Mouse (Mus musculus) heart, embryonic 16.5 days (tissue): ENCODE data around the gene Cdkn2d. TPM values are rescaled to one million over a fixed set of nuclear protein-coding genes. Genes with fewer than 3 reads are reported as not detected.
"Not testable (repeated sequence)": the region's sequence is repeated elsewhere in the genome, so short reads cannot be mapped to it uniquely, and the experiment has no call there.

Experiments used
- ATAC-seq: fragments of 200-750 bp; cut with Nextera tagmentation; replicated peaks from 2 replicates; pipeline ENCODE4 v1.8.0; 2017; ENCODE audit warnings: moderate number of reproducible peaks; ENCODE audit not compliant: insufficient read depth, low FRiP score; ENCODE audit errors: extremely low read depth
- H3K27ac ChIP-seq: fragments of 300-500 bp; sonication (generic); 2 replicates; pipeline ENCODE4 v1.5.1; 2014; ENCODE audit warnings: mild to moderate bottlenecking, low read length, control low read depth, moderate library complexity
- H3K27me3 ChIP-seq: fragments of 300-500 bp; sonication (generic); 2 replicates; pipeline ENCODE4 v1.6.1; 2014; ENCODE audit warnings: low read length, mixed read lengths; ENCODE audit not compliant: control insufficient read depth, insufficient read depth
- H3K36me3 ChIP-seq: fragments of 300-500 bp; sonication (generic); 2 replicates; pipeline ENCODE4 v1.6.1; 2014; ENCODE audit not compliant: control insufficient read depth, insufficient read depth
- H3K4me1 ChIP-seq: fragments of 300-500 bp; sonication (generic); 2 replicates; pipeline ENCODE4 v1.6.1; 2014; ENCODE audit warnings: low read length, mixed read lengths; ENCODE audit not compliant: control insufficient read depth, insufficient read depth
- H3K4me2 ChIP-seq: fragments of 300-500 bp; sonication (generic); 2 replicates; pipeline ENCODE4 v1.6.1; 2014; ENCODE audit warnings: low read depth, mild to moderate bottlenecking, control low read depth, low read length
- H3K4me3 ChIP-seq: fragments of 300-500 bp; sonication (generic); 2 replicates; pipeline ENCODE4 v1.5.1; 2014; ENCODE audit warnings: mild to moderate bottlenecking, control low read depth, low read length
- H3K9ac ChIP-seq: fragments of 300-500 bp; sonication (generic); 2 replicates; pipeline ENCODE4 v1.6.1; 2014; ENCODE audit warnings: low read length, control low read depth
- H3K9me3 ChIP-seq: fragments of 300-500 bp; sonication (generic); replicated peaks from 2 replicates; pipeline ENCODE4 v1.6.1; 2016; ENCODE audit warnings: low read length; ENCODE audit not compliant: control insufficient read depth
- WGBS: fragments of 180-500 bp; shearing (Covaris S2); extraction: QIAGEN DNeasy Blood & Tissue Kit; methylation state at CpG from one replicate; pipeline ENCODE4 v1.1.7; 2014; 5-methylcytosine and 5-hydroxymethylcytosine counted together
- polyA plus RNA-seq: library from polyadenylated mRNA; unstranded; fragments of >200 nt; fragmentation: Nextera tagmentation; extraction: Ambion mirVana; gene quantifications from 2 replicates; pipeline ENCODE4 v1.2.1, GENCODE M21; 2015

The Cdkn2d gene
- polyA plus RNA-seq, 1 experiment from 2014 or later: 105 TPM

DNA sequence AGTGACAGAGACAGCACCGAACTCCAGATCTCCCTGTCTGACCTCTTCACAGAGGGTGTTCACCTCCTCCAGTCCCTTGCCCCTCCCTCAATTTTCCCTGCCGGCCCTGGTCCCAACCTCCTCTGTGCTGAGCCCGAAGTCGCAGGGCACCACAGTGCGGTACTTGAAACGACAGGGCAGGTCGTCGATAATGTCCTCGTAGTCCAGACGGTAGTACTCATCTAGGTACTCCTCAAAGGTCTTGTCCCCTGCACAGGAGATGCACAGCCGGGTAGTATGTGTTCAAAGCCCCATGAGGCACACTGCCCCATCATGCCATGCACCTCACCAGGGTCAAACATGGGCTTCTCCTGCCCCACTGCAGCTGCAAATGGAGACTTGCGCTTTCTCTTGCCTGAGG is 15.5 kb downstream of the Cdkn2d start:
- H3K36me3 ChIP-seq: peaks cover 77% of the 10 kb centered on the region
- no peak overlapping the region for H3K27ac ChIP-seq
- H3K4me2 ChIP-seq: no peak overlapping the region
- no peaks in the 10 kb centered on the region for H3K27me3 ChIP-seq
- H3K4me3 ChIP-seq: no peak overlapping the region
- no peak overlapping the region for H3K9ac ChIP-seq
- 83% methylated on average over 12 of the region's 12 CpGs for WGBS
- no peaks in the 10 kb centered on the region for H3K9me3 ChIP-seq
- H3K4me1 ChIP-seq: peaks cover 12% of the 10 kb centered on the region
- no peak for ATAC-seq

- Histone ChIP-seq H3K4me2 (no peak overlapping the region), H3K4me1 (peaks cover 12% of the 10 kb centered on the region), H3K9ac (no peak overlapping the region), H3K27ac (no peak overlapping the region), H3K36me3 (peaks cover 77% of the 10 kb centered on the region), H3K27me3 (no peaks in the 10 kb centered on the region), H3K4me3 (no peak overlapping the region), H3K9me3 (no peaks in the 10 kb centered on the region)
- 76% methylated on average over 7 of the region's 7 CpGs for WGBS
- ATAC-seq: no peak
Measured at GRCm38 (mm10) chr9:21275013-21275710, 16.0 kb downstream of the Cdkn2d start.

GRCm38 (mm10) chr9:21274336-21274735 is 16.9 kb downstream of the Cdkn2d start:
- Histone ChIP-seq H3K4me1 (peaks cover 12% of the 10 kb centered on the region), H3K27ac (0 out of 2 replicates have a peak overlapping the region, but pooled peaks have one; percentile 29), H3K36me3 (peaks cover 76% of the 10 kb centered on the region), H3K9me3 (no peaks in the 10 kb centered on the region), H3K4me2 (no peak overlapping the region), H3K4me3 (no peak overlapping the region), H3K27me3 (no peaks in the 10 kb centered on the region), H3K9ac (no peak overlapping the region)
- 0 out of 2 replicates have a peak, but pooled peaks have one; percentile 17 for ATAC-seq
- 36% methylated on average over 3 of the region's 3 CpGs for WGBS

GRCm38 (mm10) chr9:21273520-21274228 is 17.5 kb downstream of the Cdkn2d start:
- H3K9me3 ChIP-seq: no peaks in the 10 kb centered on the region
- no peak overlapping the region for H3K9ac ChIP-seq
- no peaks in the 10 kb centered on the region for H3K27me3 ChIP-seq
- no peak overlapping the region for H3K4me3 ChIP-seq
- H3K36me3 ChIP-seq: peaks cover 78% of the 10 kb centered on the region
- peak overlapping the region; percentile 29 for H3K27ac ChIP-seq
- peaks cover 12% of the 10 kb centered on the region for H3K4me1 ChIP-seq
- H3K4me2 ChIP-seq: no peak overlapping the region
- no peak for ATAC-seq
- 62% methylated on average over 7 of the region's 7 CpGs for WGBS

DNA sequence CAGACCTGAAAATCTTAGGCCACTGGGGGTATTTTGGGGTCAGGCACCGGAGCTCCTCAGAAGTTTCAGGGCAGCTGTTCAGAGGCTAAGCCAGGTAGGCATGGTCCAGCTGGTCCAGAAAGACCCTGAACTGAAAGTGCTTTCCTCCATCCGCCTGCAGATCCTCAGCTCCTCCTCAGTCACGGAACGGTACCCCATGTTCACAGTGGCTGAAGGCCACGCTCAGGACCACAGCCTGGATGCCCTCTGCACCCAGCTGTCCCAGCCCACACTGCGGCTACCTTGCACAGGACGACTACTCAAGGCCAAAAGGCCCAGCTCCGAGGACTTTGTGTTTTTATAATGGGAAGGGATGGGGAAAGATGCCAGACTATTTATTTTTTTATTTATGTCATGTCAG is 18.1 kb downstream of the Cdkn2d start:
- WGBS: 84% methylated on average over 8 of the region's 8 CpGs
- Histone ChIP-seq H3K9me3 (no peaks in the 10 kb centered on the region), H3K4me3 (no peak overlapping the region), H3K4me2 (no peak overlapping the region), H3K9ac (no peak overlapping the region), H3K27ac (no peak overlapping the region), H3K4me1 (peaks cover 12% of the 10 kb centered on the region), H3K36me3 (peaks cover 81% of the 10 kb centered on the region), H3K27me3 (no peaks in the 10 kb centered on the region)
- no peak for ATAC-seq

GRCm38 (mm10) chr9:21272391-21272790 is 18.8 kb downstream of the Cdkn2d start:
- no peak for ATAC-seq
- WGBS: 92% methylated on average over 9 of the region's 9 CpGs
- peaks cover 74% of the 10 kb centered on the region for H3K36me3 ChIP-seq

DNA sequence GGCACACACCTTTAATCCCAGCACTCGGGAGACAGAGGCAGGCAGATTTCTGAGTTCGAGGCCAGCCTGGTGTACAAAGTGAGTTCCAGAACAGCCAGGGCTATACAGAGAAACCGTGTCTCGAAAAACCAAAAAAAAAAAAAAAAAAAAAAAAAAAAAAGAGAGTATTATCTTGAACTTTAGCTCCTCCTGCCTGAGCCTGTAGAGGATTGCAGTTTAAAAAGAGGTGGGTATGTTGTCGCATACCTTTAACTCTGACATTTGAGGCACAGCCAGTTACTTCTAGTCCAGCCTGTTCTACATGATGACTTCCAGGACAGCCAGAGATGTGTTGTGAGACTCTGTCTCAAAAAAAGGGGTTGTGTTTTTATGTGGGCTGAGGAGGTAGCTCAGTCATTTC is 21.6 kb downstream of the Cdkn2d start:
- not testable (repeated sequence) for H3K9ac ChIP-seq, H3K27ac ChIP-seq, H3K4me2 ChIP-seq, ATAC-seq, H3K4me3 ChIP-seq, H3K27me3 ChIP-seq, H3K9me3 ChIP-seq
- 71% methylated on average over 5 of the region's 5 CpGs for WGBS
- H3K4me1 ChIP-seq: peaks cover 31% of the 10 kb centered on the region
- peaks cover 56% of the 10 kb centered on the region for H3K36me3 ChIP-seq

More at GRCm38 (mm10) chr9:21272391-21272790, 18.8 kb downstream of the Cdkn2d start:
- H3K9me3 ChIP-seq: no peaks in the 10 kb centered on the region
- H3K27me3 ChIP-seq: no peaks in the 10 kb centered on the region
- H3K4me3 ChIP-seq: no peak overlapping the region
- no peak overlapping the region for H3K9ac ChIP-seq
- peaks cover 14% of the 10 kb centered on the region for H3K4me1 ChIP-seq
- H3K4me2 ChIP-seq: no peak overlapping the region
- no peak overlapping the region for H3K27ac ChIP-seq

DNA sequence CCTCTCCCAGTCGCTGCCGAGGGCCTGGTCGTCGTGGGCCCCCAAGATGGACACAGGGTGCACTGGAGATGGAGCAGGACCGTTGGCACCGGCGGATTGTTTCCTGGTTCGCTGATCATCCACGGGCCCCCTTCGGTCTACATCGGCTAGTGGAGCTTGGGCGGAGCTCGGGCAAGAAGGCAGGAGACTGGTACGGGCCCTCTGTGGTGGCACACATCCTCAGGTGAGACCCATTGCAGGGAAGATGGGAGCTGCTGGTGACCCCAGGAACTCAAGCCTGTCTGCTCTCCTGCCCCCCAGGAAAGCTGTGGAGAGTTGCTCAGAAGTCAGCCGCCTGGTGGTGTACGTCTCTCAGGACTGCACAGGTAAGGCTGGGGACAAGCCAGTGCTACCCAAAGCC is 22.9 kb downstream of the Cdkn2d start:
- no peaks in the 10 kb centered on the region for H3K27me3 ChIP-seq
- H3K4me2 ChIP-seq: no peak overlapping the region
- 93% methylated on average over 16 of the region's 16 CpGs for WGBS
- peaks cover 22% of the 10 kb centered on the region for H3K4me1 ChIP-seq
- no peak overlapping the region for H3K27ac ChIP-seq
- peaks cover 48% of the 10 kb centered on the region for H3K36me3 ChIP-seq
- H3K4me3 ChIP-seq: no peak overlapping the region
- no peak for ATAC-seq
- no peaks in the 10 kb centered on the region for H3K9me3 ChIP-seq
- no peak overlapping the region for H3K9ac ChIP-seq

DNA sequence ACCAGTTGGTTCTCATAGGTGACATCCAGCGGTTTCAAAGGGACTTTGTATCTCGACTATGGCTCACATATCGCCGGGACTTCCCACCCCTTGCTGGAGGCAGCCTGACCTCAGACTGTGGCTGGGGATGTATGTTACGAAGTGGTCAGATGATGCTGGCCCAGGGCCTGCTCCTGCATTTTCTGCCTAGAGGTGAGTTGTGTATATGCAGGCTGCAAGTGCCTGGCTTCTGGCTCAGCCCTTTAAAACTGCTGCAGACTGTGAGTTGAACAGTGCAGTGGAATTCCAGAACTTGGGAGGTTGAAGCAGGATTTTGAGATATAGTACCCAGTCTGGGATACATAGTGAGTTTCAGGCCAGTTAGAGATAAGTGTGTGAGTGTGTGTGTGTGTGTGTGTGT is 24.3 kb downstream of the Cdkn2d start:
- WGBS: 79% methylated on average over 5 of the region's 5 CpGs
- ATAC-seq: no peak
- Histone ChIP-seq H3K4me3 (peak overlapping the region; percentile 90), H3K9me3 (no peaks in the 10 kb centered on the region), H3K4me1 (peaks cover 22% of the 10 kb centered on the region), H3K36me3 (peaks cover 34% of the 10 kb centered on the region), H3K27me3 (no peaks in the 10 kb centered on the region), H3K27ac (no peak overlapping the region), H3K9ac (peak overlapping the region; percentile 38), H3K4me2 (peak overlapping the region; percentile 83)
